Mouse (Mus musculus): ENCODE data around the gene Nfkb1.
A peak's percentile ranks its signal among the peaks of the same experiment; 100 is the strongest.

Gene Nfkb1

DNA sequence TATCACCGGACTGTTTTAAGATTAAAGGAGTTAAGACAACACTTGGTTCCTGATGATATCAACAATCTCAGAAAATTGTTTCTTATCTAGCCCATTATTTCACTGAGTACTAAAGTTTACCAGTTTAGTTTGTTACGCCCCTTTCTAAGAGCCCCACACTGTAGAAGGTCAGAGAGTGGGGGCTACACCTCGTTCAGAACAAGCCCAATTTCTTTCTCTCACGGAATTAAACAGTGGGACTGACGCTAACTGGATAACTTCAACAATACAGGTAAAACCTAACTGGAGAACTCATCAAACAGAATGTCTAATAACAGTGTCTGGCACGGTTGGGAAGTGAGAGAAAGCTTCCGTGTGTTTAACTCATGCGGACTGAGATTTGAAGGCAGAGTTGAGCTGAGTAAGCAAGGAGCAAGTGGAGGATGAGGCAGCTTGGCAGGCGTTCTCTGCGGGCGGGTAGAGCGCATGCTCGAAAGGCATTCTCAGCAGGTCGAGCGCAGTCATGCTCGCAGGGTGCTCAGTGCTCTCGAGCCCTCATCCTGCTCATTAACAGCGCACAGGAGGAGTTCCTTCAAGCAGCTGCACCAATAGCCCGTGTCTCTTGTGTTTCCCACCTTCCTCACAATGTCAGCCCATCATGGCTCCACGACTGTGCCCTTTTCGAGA is 60.8 kb downstream of the Nfkb1 start:
- DNase-seq (ENCODE audit: low spot score), result no peak

DNA sequence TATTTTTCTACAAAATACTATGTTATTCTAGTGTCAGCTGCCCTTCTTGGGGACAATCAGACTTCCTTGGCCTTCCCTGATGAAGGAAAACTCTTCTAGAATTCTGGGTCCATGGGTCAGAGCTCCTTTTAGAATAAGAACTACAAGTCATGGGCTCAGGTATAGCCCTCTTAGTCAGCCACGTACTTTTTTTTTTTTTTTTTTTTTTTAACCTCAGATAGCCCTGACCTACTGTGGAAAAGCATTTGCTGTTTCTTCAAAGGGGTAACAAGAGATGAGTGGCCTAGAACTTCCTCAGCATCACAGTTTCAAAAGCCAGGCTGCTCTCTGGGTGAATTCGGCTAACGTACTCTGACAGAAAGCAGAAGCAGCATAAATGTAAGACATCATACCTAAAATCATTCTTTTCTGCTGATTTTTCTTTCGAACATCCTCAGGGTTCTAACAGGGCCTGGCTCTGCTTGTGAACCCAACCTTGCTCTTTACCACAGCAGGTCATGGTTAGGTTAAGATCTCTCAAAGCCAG is 61.5 kb downstream of the Nfkb1 start:
- DNase-seq (ENCODE audit: low spot score), result no peak

DNA sequence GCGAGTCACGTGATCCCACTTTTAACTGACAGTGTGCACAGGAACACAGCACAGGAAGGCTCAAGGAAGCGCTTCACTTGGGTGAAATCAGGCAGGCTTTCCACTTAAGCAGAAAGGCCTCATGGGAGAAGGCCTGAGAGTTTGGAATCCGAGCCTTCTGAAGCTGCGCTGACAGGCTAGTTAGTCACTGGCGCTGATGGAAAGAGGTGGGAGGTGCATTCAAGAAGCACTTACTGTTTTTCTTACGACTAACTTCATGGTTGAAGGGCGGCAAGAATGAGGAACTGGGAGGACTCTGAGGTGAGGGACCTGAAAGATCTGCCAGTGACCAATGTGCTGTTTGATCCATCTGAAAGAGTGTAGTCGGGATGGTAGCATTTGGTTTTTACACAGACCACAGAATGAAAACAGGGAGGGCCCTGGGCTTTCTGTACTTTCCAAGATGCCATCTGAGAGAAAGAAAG is 62.6 kb downstream of the Nfkb1 start:
- peak; percentile 77 for DNase-seq (ENCODE audit: low spot score)

DNA sequence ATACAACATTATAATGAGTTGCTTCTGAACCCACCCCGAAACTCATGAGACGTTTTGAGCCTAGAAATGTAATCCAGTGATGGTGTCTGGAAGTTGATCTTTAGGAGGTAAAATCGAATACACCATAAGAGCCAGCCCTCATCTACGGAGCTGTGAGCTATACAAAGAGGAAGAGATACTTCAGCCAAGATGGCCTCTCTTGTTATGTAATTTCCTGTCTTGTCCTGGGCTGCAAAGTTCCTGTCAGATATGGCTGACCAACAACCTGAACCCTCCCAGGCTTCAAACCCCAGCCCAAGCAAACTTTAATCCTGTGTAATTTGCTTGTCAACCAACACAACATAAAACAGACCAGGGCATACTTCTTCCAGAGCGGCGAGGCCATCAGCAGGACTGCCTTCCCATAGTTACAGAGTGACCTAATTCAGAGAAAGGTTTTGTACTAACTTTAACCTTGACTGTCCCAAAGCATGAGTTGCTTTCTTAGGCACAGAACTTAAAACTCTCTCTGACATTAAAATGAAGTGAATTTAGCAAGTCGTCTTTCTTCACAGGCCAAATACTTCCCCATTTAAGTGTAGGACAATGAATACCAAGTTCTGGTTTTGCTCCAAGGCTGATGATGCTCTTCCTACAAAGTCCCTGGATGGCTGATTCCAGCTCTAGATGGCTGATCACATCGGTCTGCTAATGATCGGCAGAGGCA is 63.2 kb downstream of the Nfkb1 start:
- DNase-seq (ENCODE audit: low spot score), result no peak

DNA sequence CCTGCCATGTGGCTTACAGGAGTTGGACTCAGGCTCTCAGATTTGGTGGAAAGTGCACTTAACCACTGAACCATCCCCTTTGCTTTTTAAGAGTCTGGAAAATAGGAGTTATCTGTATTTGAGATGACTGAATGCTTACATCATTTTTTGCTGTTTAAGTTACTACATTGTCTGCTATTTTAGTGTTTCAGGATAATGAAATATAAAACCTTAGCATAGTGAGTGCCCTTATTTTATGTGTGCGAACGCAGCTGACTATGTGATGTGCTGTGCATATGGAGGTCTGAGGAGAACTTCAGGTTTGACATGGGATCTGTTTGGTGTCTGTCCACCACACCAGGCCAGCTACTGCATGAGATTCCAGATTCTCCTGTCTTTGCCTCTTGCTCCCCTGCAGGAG is 66.1 kb downstream of the Nfkb1 start:
- DNase-seq (ENCODE audit: low spot score), result no peak

DNA sequence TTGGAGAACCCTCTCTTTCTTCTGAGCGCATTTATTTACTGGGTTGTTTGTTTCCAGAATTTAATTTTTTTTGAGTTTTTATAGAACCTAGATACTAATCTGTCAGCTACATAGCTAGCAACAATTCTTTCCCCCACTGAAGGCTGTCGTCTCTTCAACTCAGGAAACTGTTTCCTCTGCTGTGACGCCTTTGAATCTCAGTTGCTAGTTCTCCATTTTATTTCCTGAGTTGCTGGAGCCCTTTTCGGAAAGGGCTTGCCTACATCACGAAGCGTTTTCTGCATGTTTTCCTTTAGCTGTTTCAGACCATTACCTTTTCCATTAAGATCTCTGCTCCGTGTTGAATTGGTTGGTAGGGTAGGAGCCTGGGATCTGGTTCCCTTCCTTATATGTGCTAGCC is 74.6 kb downstream of the Nfkb1 start:
- DNase-seq (ENCODE audit: low spot score), result no peak

DNA sequence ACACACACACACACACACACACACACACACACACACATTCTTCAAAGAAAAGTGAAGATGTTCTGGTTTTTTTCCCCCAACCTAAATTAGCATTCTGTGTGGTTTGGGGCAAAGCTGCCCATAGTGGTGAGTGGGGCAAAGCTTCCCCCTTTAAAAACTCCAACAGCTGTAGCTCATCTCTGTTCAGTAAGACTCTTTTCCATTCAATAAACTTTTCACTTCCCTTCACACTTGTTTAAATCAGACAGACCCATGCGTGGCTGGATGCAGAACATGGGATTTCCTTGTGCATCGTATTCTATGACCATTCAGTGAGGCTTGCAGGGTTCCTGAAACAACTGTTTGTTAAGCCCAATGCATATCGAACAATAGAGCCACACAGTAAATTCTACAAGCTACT is 77.0 kb downstream of the Nfkb1 start:
- no peak for DNase-seq (ENCODE audit: low spot score)

DNA sequence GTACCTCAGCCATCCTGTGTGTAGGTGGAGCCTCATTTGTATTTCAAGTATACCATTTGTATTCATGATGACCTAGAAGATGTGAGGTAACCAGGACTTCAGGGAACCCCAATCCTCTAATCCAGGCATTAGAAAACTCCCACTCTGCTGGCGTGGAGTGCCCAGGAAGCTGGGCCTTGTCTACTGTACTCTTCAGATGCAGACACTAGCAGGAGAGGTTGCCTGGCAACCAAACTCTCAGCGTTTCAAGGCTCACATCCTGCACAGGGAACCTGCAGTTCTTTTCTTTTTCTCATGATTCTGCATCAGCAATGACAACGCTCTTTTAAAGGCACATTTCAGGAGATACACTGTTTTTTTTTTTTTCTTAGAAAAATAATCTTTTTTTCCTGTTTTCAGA is 81.1 kb downstream of the Nfkb1 start:
- no peak for DNase-seq (ENCODE audit: low spot score)

DNA sequence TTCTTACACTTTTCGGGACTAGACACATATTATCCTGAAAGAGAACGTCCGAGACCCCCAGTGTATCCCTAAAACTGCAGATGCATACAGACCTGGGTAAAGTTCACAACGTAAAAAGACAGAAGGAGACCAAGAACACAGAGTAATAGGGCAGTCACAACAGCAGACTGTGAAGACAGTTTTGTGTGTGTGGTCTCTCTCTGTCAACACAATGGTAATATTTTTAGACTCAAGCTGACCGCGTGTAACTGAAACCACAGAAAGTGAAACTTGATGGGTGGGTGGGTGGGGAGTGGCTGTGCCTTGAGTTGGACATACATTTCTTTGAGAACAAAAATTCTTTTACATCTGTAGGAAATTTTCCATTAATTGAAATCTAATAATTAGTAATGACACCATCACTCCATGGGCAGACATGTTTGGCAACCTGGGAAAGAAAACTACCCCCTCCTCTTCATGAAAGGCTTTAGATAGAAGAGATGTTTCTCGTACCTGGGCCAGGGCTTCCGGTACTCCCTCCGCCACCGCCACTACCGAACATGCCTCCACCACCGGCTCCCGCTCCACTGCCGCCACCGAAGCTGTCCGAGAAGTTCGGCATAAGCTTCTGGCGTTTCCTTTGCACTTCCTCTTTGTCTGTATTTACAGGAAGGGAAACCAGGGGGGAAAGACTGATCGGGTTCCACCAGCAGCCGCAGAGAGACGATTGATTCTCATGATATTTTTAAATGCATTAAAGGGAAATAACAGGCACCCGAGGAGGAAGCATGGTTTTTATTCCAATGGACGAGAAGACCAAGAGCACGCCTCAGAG is 83.5 kb downstream of the Nfkb1 start:
- peak; percentile 55 for DNase-seq (ENCODE audit: low spot score)

DNA sequence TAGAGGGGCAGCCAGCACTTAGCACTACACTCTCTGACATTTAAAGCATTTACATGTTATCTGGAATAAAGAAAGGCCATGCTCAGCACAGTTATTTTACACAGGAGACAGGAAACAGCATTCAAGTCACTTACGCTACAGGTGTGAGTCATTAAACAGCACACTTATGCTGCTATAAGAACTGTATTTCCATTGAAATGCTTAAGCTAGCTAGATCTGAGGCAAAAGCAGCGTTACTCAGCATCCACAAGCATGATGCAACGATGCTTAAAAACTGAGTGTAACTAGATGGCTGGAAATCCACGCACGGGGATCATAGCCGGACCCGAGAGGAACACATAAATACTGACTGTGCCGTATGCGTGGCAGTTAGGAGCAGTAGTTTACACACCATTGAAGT is 84.3 kb downstream of the Nfkb1 start:
- DNase-seq (ENCODE audit: low spot score), result no peak

DNA sequence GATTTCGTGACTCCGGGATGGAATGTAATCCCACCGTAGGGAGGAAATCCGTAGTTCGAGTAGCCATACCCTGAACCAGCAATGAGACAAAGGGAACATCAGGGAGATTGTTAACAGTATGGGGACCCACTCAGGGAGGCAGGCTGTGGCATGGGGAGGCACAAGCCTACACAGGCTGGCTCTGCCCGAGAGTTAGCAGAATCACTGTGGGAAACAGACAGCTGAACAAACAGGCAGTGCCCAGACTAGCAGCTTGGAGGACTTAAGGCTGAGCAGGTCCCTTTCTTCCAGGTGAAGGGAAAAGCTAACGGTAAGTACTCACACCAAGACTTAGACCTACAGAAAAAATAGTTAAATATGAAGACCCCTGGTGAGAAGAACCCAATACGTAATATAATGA is 84.8 kb downstream of the Nfkb1 start:
- DNase-seq (ENCODE audit: low spot score), result no peak

DNA sequence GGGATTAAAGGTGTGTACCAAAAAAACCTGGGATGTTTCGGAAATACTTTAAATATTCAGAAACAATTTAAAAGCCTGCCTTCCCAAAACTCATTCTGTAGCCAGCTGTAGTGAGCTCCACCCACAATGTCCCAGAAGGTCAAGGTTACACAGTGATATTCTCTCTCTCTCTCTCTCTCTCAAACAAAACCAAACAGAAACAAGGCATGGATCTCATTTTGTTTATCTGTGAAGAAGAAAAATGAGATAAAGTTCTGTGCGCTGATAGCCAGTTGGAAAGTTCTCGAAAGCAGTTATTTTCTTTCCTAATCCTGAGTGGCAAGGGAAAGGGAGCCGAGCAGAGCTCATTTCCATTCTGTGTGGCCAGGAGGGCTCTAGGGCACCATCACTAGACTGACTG is 85.9 kb downstream of the Nfkb1 start:
- no peak for DNase-seq (ENCODE audit: low spot score)

DNA sequence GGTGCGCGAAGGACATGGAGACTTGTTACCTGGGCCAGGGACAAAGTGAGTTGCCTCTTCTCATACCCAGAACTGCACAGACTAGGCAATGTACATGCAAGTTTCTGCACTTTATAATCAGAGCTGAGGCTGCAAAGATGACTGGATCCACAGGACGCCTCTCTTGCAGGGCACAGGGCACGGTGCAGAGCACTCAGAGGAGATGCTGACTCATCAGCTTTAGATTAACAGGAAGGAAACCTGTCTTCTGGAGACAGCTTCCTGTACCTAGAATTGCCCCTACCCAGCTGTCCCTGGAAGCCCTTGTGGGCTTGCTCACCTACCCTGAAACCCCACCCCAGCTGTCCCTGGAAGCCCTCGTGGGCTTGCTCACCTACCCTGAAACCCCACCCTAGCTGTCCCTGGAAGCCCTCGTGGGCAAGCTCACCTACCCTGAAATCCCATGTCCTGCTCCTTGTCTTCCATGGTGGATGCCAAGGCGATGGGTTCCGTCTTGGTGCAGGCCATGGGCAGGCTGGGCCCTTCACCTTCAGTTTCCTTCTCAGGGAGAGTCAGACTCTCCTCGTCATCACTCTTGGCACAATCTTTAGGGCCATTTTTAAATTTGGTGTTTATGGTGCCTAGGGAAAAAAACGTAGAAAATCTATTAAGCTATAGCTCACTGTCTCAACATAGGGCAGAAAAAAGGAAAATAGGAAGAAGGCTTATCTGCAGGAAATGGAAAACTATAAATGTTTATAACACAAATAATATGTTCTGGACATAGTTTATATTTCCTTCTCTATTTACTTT is 86.5 kb downstream of the Nfkb1 start:
- DNase-seq (ENCODE audit: low spot score), result no peak

DNA sequence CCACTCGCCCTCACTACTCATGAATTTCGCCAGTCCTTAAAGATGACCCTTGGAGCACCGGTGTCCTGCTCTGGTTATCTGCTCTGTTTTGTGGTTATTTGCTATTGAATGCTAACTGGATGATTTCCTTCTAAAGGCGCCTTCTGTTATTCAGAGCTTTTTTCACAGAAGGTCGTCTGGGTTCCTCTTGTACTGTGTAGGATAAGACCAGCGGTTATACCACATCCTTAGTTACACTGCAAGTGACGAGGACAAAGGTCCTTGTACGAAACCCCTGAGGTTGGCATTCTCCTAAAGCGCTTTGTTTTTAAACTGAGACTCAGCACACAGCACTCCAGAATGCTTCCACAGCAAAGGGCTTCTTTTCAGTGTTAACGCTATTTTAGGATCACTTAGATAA is 88.6 kb downstream of the Nfkb1 start:
- no peak for DNase-seq (ENCODE audit: low spot score)

DNA sequence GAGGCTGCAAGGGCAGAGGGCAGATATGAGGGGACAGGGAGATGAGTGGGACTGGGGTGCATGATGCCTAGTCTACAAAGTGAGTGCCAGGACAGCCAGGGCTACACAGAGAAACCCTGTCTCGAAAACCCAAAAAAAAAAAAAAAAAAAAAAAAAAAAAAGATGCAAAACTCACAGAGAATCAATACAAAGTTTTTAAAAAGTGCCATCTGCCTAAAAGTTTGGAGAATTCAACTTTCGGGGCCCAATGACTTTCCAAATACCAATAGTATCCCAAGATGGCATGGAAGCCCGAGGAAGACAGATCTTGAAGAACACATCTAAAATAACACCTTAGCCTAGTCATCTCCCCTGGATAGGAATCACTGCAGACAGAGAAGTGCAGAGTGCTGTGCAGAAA is 93.0 kb downstream of the Nfkb1 start:
- DNase-seq (ENCODE audit: low spot score), result no peak

DNA sequence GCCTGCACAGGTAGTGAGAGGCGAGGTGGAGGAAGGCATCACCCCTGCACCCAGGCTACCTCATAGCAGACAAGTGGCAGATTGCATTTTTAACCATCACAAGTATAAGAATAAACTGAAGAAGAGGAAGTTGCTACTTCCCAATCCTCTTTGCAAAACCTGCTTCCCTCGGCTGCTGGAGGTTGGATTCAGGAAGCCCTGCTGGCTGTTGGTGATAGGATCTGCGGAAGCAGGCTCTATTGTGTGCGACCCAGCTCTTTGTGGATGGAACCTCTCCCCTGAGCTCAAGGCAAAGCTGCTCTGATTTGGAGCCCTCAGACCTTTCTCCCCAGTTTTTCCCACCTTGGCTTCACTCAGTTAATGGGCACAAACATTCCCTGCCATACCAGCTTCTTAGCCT is 94.3 kb downstream of the Nfkb1 start:
- peak; percentile 53 for DNase-seq (ENCODE audit: low spot score)

DNA sequence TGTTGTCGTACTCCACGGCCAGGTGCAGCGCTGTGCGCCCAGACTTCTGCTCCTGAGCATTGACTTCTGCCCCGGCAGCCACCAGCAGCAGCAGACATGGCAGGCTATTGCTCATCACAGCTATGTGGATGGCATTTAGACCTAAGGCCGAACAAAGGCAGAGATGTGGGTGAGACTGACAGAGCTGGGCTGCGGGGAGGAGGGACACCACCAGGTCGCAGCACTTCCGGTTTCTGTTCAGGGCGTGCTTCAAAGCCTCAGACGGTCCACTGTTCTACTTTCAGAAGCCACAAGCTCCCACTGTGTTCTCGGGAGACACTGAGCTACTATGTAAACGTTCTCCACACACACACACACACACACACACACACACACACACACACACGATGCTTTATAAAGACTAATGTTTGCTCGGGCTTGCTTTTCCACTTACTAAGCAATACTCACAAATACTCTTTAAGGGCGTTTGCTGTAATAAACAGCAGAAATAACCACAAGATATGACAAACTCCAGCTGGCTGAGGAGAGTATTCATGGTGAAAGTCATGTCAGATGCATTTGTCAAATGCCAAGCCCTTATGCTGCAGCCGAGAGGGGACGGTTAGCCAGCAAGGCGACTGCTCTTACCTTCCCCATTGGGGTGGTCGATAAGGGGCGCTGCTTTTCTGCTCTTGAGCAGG is 97.0 kb downstream of the Nfkb1 start:
- peak; percentile 48 for DNase-seq (ENCODE audit: low spot score)

DNA sequence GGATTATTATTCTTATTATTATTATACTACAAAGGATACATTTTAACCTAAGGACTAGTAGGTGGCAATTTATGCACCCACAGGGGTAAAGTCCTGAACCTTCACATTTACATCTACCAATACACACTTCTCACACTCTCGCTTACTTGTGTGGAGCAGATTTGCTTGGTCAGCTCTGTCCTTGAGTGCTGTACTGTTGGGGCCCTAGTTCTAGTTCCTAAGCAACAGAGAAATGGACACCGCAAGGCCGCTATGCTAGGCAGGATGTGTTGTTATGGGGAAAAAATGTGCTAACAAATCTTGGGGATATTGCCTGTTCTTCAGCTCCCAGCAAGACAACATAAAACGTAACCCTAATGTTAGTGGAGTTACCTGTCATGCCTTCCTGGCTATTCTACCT is 99.3 kb downstream of the Nfkb1 start:
- DNase-seq (ENCODE audit: low spot score), result no peak

DNA sequence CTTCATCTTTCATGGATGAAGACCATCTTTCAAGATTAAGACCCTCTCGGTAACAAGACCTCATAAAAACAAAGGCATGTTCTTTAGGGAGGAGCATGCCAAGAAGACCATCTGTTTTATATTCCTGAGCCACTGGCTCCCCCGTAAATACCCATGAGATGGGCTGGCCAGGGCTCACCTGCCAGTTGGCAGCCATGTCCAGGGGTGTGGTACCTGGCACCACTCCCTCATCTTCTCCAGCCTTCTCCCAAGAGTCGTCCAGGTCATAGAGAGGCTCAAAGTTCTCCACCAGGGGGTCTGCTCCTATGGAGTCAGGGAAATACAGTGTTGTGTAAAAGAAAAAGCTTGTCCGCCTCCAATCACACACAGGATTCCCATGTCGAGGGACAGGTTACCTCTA is 100.0 kb downstream of the Nfkb1 start:
- no peak for DNase-seq (ENCODE audit: low spot score)

DNA sequence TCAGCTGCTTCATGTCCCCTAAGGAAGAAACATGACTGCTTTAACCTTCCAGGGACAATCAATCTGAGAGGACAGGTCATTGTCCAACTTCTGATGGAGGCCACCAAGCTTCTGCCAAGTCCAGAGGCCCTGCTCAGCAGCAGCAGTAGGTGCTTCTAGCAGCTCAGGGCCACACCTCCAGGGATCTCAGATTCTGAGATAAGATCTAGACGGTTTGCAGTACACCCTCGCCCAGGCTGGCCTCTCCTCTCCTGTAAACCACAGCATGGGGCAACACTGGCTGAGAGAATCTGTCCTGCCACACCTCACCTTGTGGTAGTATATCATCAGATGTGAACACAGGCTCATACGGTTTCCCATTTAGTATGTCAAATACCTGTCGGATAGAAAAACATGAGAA is 100.9 kb downstream of the Nfkb1 start:
- no peak for DNase-seq (ENCODE audit: low spot score)

DNA sequence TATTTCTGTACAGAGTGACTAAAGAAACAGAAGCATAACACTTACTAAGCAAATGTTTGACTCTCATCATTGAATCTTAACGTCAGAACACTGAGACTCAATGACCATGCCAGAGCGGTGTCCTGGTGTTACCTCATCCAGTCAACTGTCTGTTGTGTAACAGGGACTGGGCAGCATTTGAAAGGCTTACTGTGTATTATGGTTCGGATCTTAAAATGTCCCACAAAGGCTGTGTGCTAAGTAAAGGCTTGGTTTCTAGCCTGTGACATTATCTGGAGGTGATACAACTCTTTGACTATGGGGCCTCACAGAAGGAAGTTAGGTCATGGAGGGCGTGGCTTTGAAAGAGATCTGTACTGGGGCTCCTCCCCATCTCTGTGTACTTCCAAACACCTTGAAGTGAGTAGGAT is 104.9 kb downstream of the Nfkb1 start:
- no peak for DNase-seq (ENCODE audit: low spot score)

All from lung, postnatal 25 days (tissue).